Mouse (Mus musculus): ENCODE data around the gene Adamtsl3. TPM values are rescaled to one million over a fixed set of nuclear protein-coding genes. Genes with fewer than 3 reads are reported as not detected.
A peak's percentile ranks its signal among the peaks of the same experiment; 100 is the strongest.
"Not testable (repeated sequence)": the region's sequence is repeated elsewhere in the genome, so short reads cannot be mapped to it uniquely, and the experiment has no call there.

The Adamtsl3 gene
- polyA plus RNA-seq, 2 experiments, result 8.3 to 9.2 TPM

DNA sequence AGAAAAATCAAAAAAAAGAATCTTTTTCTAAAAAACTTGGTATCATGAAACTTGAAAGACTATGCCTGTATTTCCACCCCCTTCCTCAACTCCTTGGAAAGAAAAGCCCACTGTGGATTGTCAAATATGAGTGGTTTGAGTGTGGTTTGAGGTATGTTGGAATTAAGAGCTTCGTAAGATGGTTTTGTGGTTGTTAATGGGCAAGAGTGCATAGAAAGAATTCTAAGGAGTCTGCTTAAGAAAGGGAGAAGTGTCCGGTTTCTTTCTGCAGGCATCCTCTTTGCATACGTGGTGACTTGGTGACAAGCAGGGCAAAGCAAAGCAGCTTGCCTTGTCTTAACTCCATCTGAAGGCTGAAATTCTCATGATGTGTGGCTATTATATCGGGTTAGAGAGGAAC is 81.6 kb downstream of the Adamtsl3 start:
- 71% methylated on average over 4 of the region's 4 CpGs for WGBS
- no peak for DNase-seq (ENCODE audit: low spot score)
- TF ChIP-seq POLR2A (IDR thresholded peaks at IDR 0.05; ENCODE audit: borderline replicate concordance, extremely low read depth, insufficient read depth, insufficient read length), result no peak

DNA sequence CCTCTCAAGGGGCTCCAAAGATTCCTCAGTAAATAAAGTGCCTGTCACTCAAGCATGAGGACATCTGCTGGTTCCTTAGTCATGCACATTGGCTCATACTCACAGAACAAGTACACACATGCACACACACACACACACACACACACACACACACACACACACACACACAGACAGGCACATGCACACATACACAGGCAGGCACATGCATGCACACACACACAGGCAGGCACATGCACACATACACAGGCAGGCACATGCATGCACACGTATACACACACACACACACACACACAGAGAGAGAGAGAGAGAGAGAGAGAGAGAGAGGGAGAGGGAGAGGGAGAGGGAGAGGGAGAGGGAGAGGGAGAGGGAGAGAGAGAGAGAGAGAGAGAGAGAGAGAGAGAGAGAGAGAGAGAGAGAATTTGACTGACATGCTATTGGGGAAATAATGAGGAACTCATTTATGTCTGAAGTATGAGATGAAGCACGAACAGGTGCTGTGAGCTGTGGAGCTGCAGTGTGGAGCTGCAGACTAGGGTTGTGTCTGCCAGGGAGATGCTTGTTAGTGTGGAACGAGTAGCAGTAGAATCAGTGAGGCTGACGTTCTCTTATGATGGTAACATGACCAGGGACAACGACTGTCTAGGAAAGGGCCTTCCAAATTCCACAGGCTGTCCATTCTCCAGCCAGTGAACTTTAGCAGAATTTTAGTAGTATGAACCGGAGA is 85.0 kb downstream of the Adamtsl3 start:
- H3K4me1 ChIP-seq (ENCODE audit: control insufficient read depth, insufficient read depth, low read length), result peaks cover 42% of the 10 kb centered on the region

More for the DNA sequence above, 81.6 kb downstream of the Adamtsl3 start:
- H3K4me1 ChIP-seq (ENCODE audit: control insufficient read depth, insufficient read depth, low read length), result peaks cover 13% of the 10 kb centered on the region
- no peak overlapping the region for H3K4me3 ChIP-seq (replicated peaks; ENCODE audit: low read length)
- H3K27me3 ChIP-seq (ENCODE audit: control insufficient read depth, insufficient read depth, low read length), result no peaks in the 10 kb centered on the region
- no peak for ATAC-seq (ENCODE audit: low FRiP score, low read depth)
- H3K4me2 ChIP-seq (replicated peaks; ENCODE audit: low read depth, low read length, severe bottlenecking), result no peak overlapping the region
- H3K36me3 ChIP-seq (ENCODE audit: control insufficient read depth, insufficient read depth, low read length), result no peaks in the 10 kb centered on the region
- H3K9ac ChIP-seq (ENCODE audit: low read depth, low read length, severe bottlenecking), result no peak overlapping the region
- no peaks in the 10 kb centered on the region for H3K9me3 ChIP-seq (ENCODE audit: control insufficient read depth, low read length)
- H3K27ac ChIP-seq (replicated peaks; ENCODE audit: low read depth, low read length), result no peak overlapping the region

GRCm38 (mm10) chr7:82422561-82422960 is 87.1 kb downstream of the Adamtsl3 start:
- TF ChIP-seq POLR2A (IDR thresholded peaks at IDR 0.05; ENCODE audit: borderline replicate concordance, extremely low read depth, insufficient read depth, insufficient read length), result no peak
- DNase-seq (ENCODE audit: low spot score), result no peak
- no peak for ATAC-seq (ENCODE audit: low FRiP score, low read depth)
- Histone ChIP-seq H3K4me1 (ENCODE audit: control insufficient read depth, insufficient read depth, low read length) (peaks cover 49% of the 10 kb centered on the region), H3K27ac (replicated peaks; ENCODE audit: low read depth, low read length) (no peak overlapping the region), H3K4me3 (replicated peaks; ENCODE audit: low read length) (no peak overlapping the region), H3K9me3 (ENCODE audit: control insufficient read depth, low read length) (no peaks in the 10 kb centered on the region), H3K9ac (ENCODE audit: low read depth, low read length, severe bottlenecking) (no peak overlapping the region), H3K4me2 (replicated peaks; ENCODE audit: low read depth, low read length, severe bottlenecking) (no peak overlapping the region), H3K27me3 (ENCODE audit: control insufficient read depth, insufficient read depth, low read length) (no peaks in the 10 kb centered on the region), H3K36me3 (ENCODE audit: control insufficient read depth, insufficient read depth, low read length) (no peaks in the 10 kb centered on the region)
- 50% methylated on average over 3 of the region's 3 CpGs for WGBS

More for the DNA sequence above, 85.0 kb downstream of the Adamtsl3 start:
- not testable (repeated sequence) for ATAC-seq (ENCODE audit: low FRiP score, low read depth); H3K4me3 ChIP-seq (replicated peaks; ENCODE audit: low read length); H3K9ac ChIP-seq (ENCODE audit: low read depth, low read length, severe bottlenecking); H3K9me3 ChIP-seq (ENCODE audit: control insufficient read depth, low read length); H3K36me3 ChIP-seq (ENCODE audit: control insufficient read depth, insufficient read depth, low read length); H3K4me2 ChIP-seq (replicated peaks; ENCODE audit: low read depth, low read length, severe bottlenecking); H3K27me3 ChIP-seq (ENCODE audit: control insufficient read depth, insufficient read depth, low read length); DNase-seq (ENCODE audit: low spot score); H3K27ac ChIP-seq (replicated peaks; ENCODE audit: low read depth, low read length)
- WGBS, result 28% methylated on average over 5 of the region's 6 CpGs

GRCm38 (mm10) chr7:82423602-82424001 is 88.1 kb downstream of the Adamtsl3 start:
- H3K4me3 ChIP-seq (replicated peaks; ENCODE audit: low read length), result no peak overlapping the region
- H3K27ac ChIP-seq (replicated peaks; ENCODE audit: low read depth, low read length), result no peak overlapping the region
- ATAC-seq (ENCODE audit: low FRiP score, low read depth) (no peak), DNase-seq (ENCODE audit: low spot score) (no peak)
- no peak for TF ChIP-seq POLR2A (IDR thresholded peaks at IDR 0.05; ENCODE audit: borderline replicate concordance, extremely low read depth, insufficient read depth, insufficient read length)
- no peaks in the 10 kb centered on the region for H3K27me3 ChIP-seq (ENCODE audit: control insufficient read depth, insufficient read depth, low read length)
- H3K4me2 ChIP-seq (replicated peaks; ENCODE audit: low read depth, low read length, severe bottlenecking), result no peak overlapping the region
- peaks cover 49% of the 10 kb centered on the region for H3K4me1 ChIP-seq (ENCODE audit: control insufficient read depth, insufficient read depth, low read length)
- no peak overlapping the region for H3K9ac ChIP-seq (ENCODE audit: low read depth, low read length, severe bottlenecking)
- no peaks in the 10 kb centered on the region for H3K36me3 ChIP-seq (ENCODE audit: control insufficient read depth, insufficient read depth, low read length)
- H3K9me3 ChIP-seq (ENCODE audit: control insufficient read depth, low read length), result no peaks in the 10 kb centered on the region
- 71% methylated on average over 2 of the region's 2 CpGs for WGBS

DNA sequence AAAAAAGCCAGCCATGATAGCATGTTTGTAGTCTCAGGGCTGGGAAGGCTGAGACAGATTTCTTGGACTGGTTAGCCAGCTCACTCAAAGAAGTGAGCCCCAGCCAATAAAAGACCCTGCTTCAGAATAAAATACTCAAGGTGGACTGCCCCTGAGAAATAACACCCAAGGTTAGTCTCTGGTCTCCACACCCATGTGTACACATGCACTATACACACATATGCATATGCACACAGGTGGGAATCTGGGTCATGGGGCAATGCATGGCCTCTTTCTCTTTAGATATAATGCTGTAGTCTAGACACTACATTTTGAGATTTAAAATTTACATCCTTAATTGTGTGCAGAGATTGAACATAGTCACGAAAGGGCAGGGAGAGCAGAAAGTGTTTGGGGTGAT is 88.8 kb downstream of the Adamtsl3 start:
- TF ChIP-seq POLR2A (IDR thresholded peaks at IDR 0.05; ENCODE audit: borderline replicate concordance, extremely low read depth, insufficient read depth, insufficient read length), result no peak
- no peaks in the 10 kb centered on the region for H3K36me3 ChIP-seq (ENCODE audit: control insufficient read depth, insufficient read depth, low read length)
- H3K4me1 ChIP-seq (ENCODE audit: control insufficient read depth, insufficient read depth, low read length), result peaks cover 49% of the 10 kb centered on the region
- peak overlapping the region; percentile 19; the same call in 1 of the 2 replicates for H3K27ac ChIP-seq (replicated peaks; ENCODE audit: low read depth, low read length)
- H3K4me3 ChIP-seq (replicated peaks; ENCODE audit: low read length), result no peak overlapping the region
- peak overlapping the region; percentile 23; the same call in 1 of the 2 replicates for H3K4me2 ChIP-seq (replicated peaks; ENCODE audit: low read depth, low read length, severe bottlenecking)
- no peak for ATAC-seq (ENCODE audit: low FRiP score, low read depth)
- WGBS, result 66% methylated on average over 1 of the region's 1 CpGs
- H3K27me3 ChIP-seq (ENCODE audit: control insufficient read depth, insufficient read depth, low read length), result no peaks in the 10 kb centered on the region
- DNase-seq (ENCODE audit: low spot score), result no peak
- no peak overlapping the region for H3K9ac ChIP-seq (ENCODE audit: low read depth, low read length, severe bottlenecking)
- no peaks in the 10 kb centered on the region for H3K9me3 ChIP-seq (ENCODE audit: control insufficient read depth, low read length)

All from limb, embryonic 14.5 days (tissue).